Mouse (Mus musculus): Measurements from ENCODE around the gene Smco4. TPM values are rescaled to one million over a fixed set of nuclear protein-coding genes. Genes with fewer than 3 reads are reported as not detected.

Smco4 gene
- polyA plus RNA-seq, 1 experiment from 2014 or later, result 2.8 TPM

Other genes starting within 250 kb of the Smco4 start
- gene Med17, start 213.5 kb upstream of the Smco4 start, polyA plus RNA-seq (2014; fragmentation: Nextera tagmentation; extraction: Ambion mirVana), result 37.3 and 41.2 TPM in 2 replicates
- 56.3 and 64.0 TPM in 2 replicates for gene Taf1d, start 187.2 kb upstream of the Smco4 start, polyA plus RNA-seq (2014; fragmentation: Nextera tagmentation; extraction: Ambion mirVana)
- 7.0 and 8.0 TPM in 2 replicates for gene 4931406C07Rik, start 187.0 kb upstream of the Smco4 start, polyA plus RNA-seq (2014; fragmentation: Nextera tagmentation; extraction: Ambion mirVana)
- 23.0 and 24.8 TPM in 2 replicates for gene Cep295, start 135.6 kb upstream of the Smco4 start, polyA plus RNA-seq (2014; fragmentation: Nextera tagmentation; extraction: Ambion mirVana)
- 6.2 and 7.4 TPM in 2 replicates for gene Deup1, start 134.5 kb downstream of the Smco4 start, polyA plus RNA-seq (2014; fragmentation: Nextera tagmentation; extraction: Ambion mirVana)
- 17.3 and 20.9 TPM in 2 replicates for gene Slc36a4, start 216.3 kb downstream of the Smco4 start, polyA plus RNA-seq (2014; fragmentation: Nextera tagmentation; extraction: Ambion mirVana)